Mouse (Mus musculus) liver, embryonic 12.5 days (tissue): ENCODE results near the gene Fbl. TPM values are rescaled to one million over a fixed set of nuclear protein-coding genes. Genes with fewer than 3 reads are reported as not detected.
"Not testable (repeated sequence)": the region's sequence is repeated elsewhere in the genome, so short reads cannot be mapped to it uniquely, and the experiment has no call there.

Source experiments
- ATAC-seq: fragments of 200-750 bp; cut with Nextera tagmentation; 2 replicates; pipeline ENCODE4 v1.8.0; 2017; ENCODE audit warnings: moderate number of reproducible peaks, mild to moderate bottlenecking, moderate library complexity
- H3K27ac ChIP-seq: fragments of 300-500 bp; sonication (generic); 2 replicates; pipeline ENCODE4 v1.5.1; 2016; ENCODE audit warnings: mild to moderate bottlenecking
- H3K27me3 ChIP-seq: fragments of 300-500 bp; sonication (generic); replicated peaks from 2 replicates; pipeline ENCODE4 v1.6.1; 2016; ENCODE audit warnings: mild to moderate bottlenecking, moderate library complexity
- H3K36me3 ChIP-seq: fragments of 300-500 bp; sonication (generic); 2 replicates; pipeline ENCODE4 v1.6.1; 2016; ENCODE audit warnings: mild to moderate bottlenecking, moderate library complexity
- H3K4me1 ChIP-seq: fragments of 300-500 bp; sonication (generic); 2 replicates; pipeline ENCODE4 v1.6.1; 2016
- H3K4me2 ChIP-seq: fragments of 300-500 bp; sonication (generic); 2 replicates; pipeline ENCODE4 v1.6.1; 2016; ENCODE audit warnings: mild to moderate bottlenecking, moderate library complexity
- H3K4me3 ChIP-seq: fragments of 300-500 bp; sonication (generic); 2 replicates; pipeline ENCODE4 v1.5.1; 2016; ENCODE audit warnings: mild to moderate bottlenecking, moderate library complexity
- H3K9ac ChIP-seq: fragments of 300-500 bp; sonication (generic); 2 replicates; pipeline ENCODE4 v1.6.1; 2016; ENCODE audit warnings: mild to moderate bottlenecking, moderate library complexity
- H3K9me3 ChIP-seq: fragments of 300-500 bp; sonication (generic); replicated peaks from 2 replicates; pipeline ENCODE4 v1.6.1; 2016; ENCODE audit warnings: mild to moderate bottlenecking, moderate library complexity
- WGBS: fragments of 180-500 bp; shearing (Covaris S2); methylation state at CpG from one replicate; pipeline ENCODE4 v1.1.7; 2016; ENCODE audit not compliant: insufficient replicate concordance; 5-methylcytosine and 5-hydroxymethylcytosine counted together
- polyA plus RNA-seq: library from polyadenylated mRNA; unstranded; fragments of >200 nt; fragmentation: Nextera tagmentation; extraction: Ambion mirVana; gene quantifications from 2 replicates; pipeline ENCODE4 v1.2.1, GENCODE M21; 2016

Fbl gene
- polyA plus RNA-seq, 1 experiment from 2014 or later = 152 TPM

GRCm38 (mm10) chr7:28226836-28227235 lies 57.3 kb downstream of the Fbl start:
- WGBS = 75% methylated on average over 4 of the region's 4 CpGs
- H3K4me2 ChIP-seq, H3K4me1 ChIP-seq, H3K27me3 ChIP-seq, ATAC-seq, H3K27ac ChIP-seq, H3K4me3 ChIP-seq, H3K9ac ChIP-seq, H3K36me3 ChIP-seq, H3K9me3 ChIP-seq: not testable (repeated sequence)

DNA sequence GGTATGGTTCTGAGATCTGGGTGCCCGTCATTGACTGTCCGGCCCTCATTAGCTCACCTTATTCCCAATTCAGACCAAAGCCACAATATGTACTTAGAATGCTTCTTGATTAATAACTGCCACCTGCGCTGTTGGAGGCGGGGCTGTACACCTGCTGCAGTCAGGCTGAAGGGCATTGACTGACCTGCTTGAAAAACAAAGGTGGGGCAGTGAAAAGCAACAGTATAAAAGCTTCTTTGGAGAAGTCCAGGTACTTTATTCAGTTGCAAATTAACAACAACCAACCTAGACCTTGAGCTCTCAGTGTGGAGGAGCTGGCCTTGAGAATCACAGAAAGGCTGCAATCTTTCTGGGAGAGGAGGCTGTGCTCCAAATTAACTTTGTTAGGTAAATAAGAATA lies 57.9 kb downstream of the Fbl start:
- not testable (repeated sequence) for H3K9me3 ChIP-seq, H3K9ac ChIP-seq, H3K4me1 ChIP-seq, H3K36me3 ChIP-seq, H3K4me2 ChIP-seq, H3K27me3 ChIP-seq, H3K4me3 ChIP-seq, ATAC-seq, H3K27ac ChIP-seq
- WGBS = 70% methylated on average over 4 of the region's 4 CpGs

Other genes starting within 250 kb of the Fbl start
- 1.7 and 2.0 TPM in 2 replicates for gene Zfp974, start 240.2 kb upstream of the Fbl start, polyA plus RNA-seq
- 8.0 and 9.3 TPM in 2 replicates for gene Zfp780b, start 190.5 kb upstream of the Fbl start, polyA plus RNA-seq
- gene Zfp850, start 155.6 kb upstream of the Fbl start, polyA plus RNA-seq = 3.0 and 3.1 TPM in 2 replicates
- 207 and 217 TPM in 2 replicates for gene Psmc4, start 119.6 kb upstream of the Fbl start, polyA plus RNA-seq
- 0.06 and 0.35 TPM in 2 replicates for gene Fcgbp, start 98.5 kb upstream of the Fbl start, polyA plus RNA-seq
- 0.01 TPM in 1 of 2 replicates, not detected in the other for gene 9530053A07Rik, start 40.2 kb upstream of the Fbl start, polyA plus RNA-seq
- 2.8 and 3.1 TPM in 2 replicates for gene Dyrk1b, start 9.8 kb downstream of the Fbl start, polyA plus RNA-seq
- gene Eid2, start 98.2 kb downstream of the Fbl start, polyA plus RNA-seq = 4.6 and 5.4 TPM in 2 replicates
- 3.6 and 3.7 TPM in 2 replicates for gene Eid2b, start 108.0 kb downstream of the Fbl start, polyA plus RNA-seq
- not detected in 2 replicates for gene Selenov, start 121.5 kb downstream of the Fbl start, polyA plus RNA-seq
- 0.10 and 0.31 TPM in 2 replicates for gene Dll3, start 132.5 kb downstream of the Fbl start, polyA plus RNA-seq
- 137 and 146 TPM in 2 replicates for gene Timm50, start 142.4 kb downstream of the Fbl start, polyA plus RNA-seq
- 54.0 TPM in 2 replicates for gene Supt5, start 169.0 kb downstream of the Fbl start, polyA plus RNA-seq
- gene Rps16, start 180.9 kb downstream of the Fbl start, polyA plus RNA-seq = 986 and 994 TPM in 2 replicates
- 13.7 and 14.4 TPM in 2 replicates for gene Plekhg2, start 202.9 kb downstream of the Fbl start, polyA plus RNA-seq
- gene Zfp36, start 210.5 kb downstream of the Fbl start, polyA plus RNA-seq = 7.4 and 7.5 TPM in 2 replicates
- gene Med29, start 223.0 kb downstream of the Fbl start, polyA plus RNA-seq = 35.1 and 36.8 TPM in 2 replicates
- gene Paf1, start 223.2 kb downstream of the Fbl start, polyA plus RNA-seq = 36.5 and 42.4 TPM in 2 replicates